Mouse (Mus musculus) heart, embryonic 16.5 days (tissue): ENCODE data around the gene Ifnab. TPM values are rescaled to one million over a fixed set of nuclear protein-coding genes. Genes with fewer than 3 reads are reported as not detected.

Source experiments
- ATAC-seq: fragments of 200-750 bp; cut with Nextera tagmentation; replicated peaks from 2 replicates; pipeline ENCODE4 v1.8.0; 2017; ENCODE audit warnings: moderate number of reproducible peaks; ENCODE audit not compliant: insufficient read depth, low FRiP score; ENCODE audit errors: extremely low read depth
- H3K27ac ChIP-seq: fragments of 300-500 bp; sonication (generic); 2 replicates; pipeline ENCODE4 v1.5.1; 2014; ENCODE audit warnings: mild to moderate bottlenecking, low read length, control low read depth, moderate library complexity
- H3K27me3 ChIP-seq: fragments of 300-500 bp; sonication (generic); 2 replicates; pipeline ENCODE4 v1.6.1; 2014; ENCODE audit warnings: low read length, mixed read lengths; ENCODE audit not compliant: control insufficient read depth, insufficient read depth
- H3K36me3 ChIP-seq: fragments of 300-500 bp; sonication (generic); 2 replicates; pipeline ENCODE4 v1.6.1; 2014; ENCODE audit not compliant: control insufficient read depth, insufficient read depth
- H3K4me1 ChIP-seq: fragments of 300-500 bp; sonication (generic); 2 replicates; pipeline ENCODE4 v1.6.1; 2014; ENCODE audit warnings: low read length, mixed read lengths; ENCODE audit not compliant: control insufficient read depth, insufficient read depth
- H3K4me2 ChIP-seq: fragments of 300-500 bp; sonication (generic); 2 replicates; pipeline ENCODE4 v1.6.1; 2014; ENCODE audit warnings: low read depth, mild to moderate bottlenecking, control low read depth, low read length
- H3K4me3 ChIP-seq: fragments of 300-500 bp; sonication (generic); 2 replicates; pipeline ENCODE4 v1.5.1; 2014; ENCODE audit warnings: mild to moderate bottlenecking, control low read depth, low read length
- H3K9ac ChIP-seq: fragments of 300-500 bp; sonication (generic); 2 replicates; pipeline ENCODE4 v1.6.1; 2014; ENCODE audit warnings: low read length, control low read depth
- H3K9me3 ChIP-seq: fragments of 300-500 bp; sonication (generic); replicated peaks from 2 replicates; pipeline ENCODE4 v1.6.1; 2016; ENCODE audit warnings: low read length; ENCODE audit not compliant: control insufficient read depth
- WGBS: fragments of 180-500 bp; shearing (Covaris S2); extraction: QIAGEN DNeasy Blood & Tissue Kit; methylation state at CpG from one replicate; pipeline ENCODE4 v1.1.7; 2014; 5-methylcytosine and 5-hydroxymethylcytosine counted together
- polyA plus RNA-seq: library from polyadenylated mRNA; unstranded; fragments of >200 nt; fragmentation: Nextera tagmentation; extraction: Ambion mirVana; gene quantifications from 2 replicates; pipeline ENCODE4 v1.2.1, GENCODE M21; 2015

Gene Ifnab
- polyA plus RNA-seq, 1 experiment from 2014 or later = not detected

- no peak overlapping the region for H3K4me3 ChIP-seq
- no peaks in the 10 kb centered on the region for H3K36me3 ChIP-seq
- H3K4me2 ChIP-seq = no peak overlapping the region
- ATAC-seq = no peak
- H3K27me3 ChIP-seq = 0 out of 2 replicates have a peak, but pooled peaks cover 2% of the 10 kb centered on the region
- H3K4me1 ChIP-seq = no peaks in the 10 kb centered on the region
- H3K27ac ChIP-seq = no peak overlapping the region
- H3K9ac ChIP-seq = no peak overlapping the region
- H3K9me3 ChIP-seq = no peaks in the 10 kb centered on the region
- 58% methylated on average over 1 of the region's 1 CpGs for WGBS
Observed at GRCm38 (mm10) chr4:88692537-88692936, 1.4 kb upstream of the Ifnab start.

DNA sequence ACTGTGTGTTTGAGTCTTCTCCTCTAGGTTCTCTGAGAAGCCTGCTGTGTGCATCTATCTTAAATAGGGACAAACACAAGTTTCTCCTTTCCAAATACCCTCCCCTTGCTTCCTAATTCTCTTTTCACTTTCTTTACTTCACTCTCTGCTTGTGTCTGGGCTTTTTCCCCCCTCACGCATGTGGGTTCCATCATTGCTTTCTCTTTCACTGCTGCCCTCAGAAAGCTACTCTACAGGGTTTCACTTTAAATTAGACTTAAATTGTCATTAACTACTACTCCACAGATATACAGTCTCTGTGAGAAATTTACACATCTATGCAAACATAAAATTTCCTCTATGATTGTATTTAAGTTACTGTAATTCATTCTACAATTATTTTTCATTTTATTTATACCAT is 7.3 kb downstream of the Ifnab start, which contains the start of gene Ifna2:
Ifna2 (minus strand) TSS at position 101 of the 400 bp plus-strand sequence.
- no peak for ATAC-seq
- Histone ChIP-seq H3K4me1 (no peaks in the 10 kb centered on the region), H3K9ac (no peak within 1 kb of the TSS), H3K9me3 (no peaks in the 10 kb centered on the region), H3K27ac (no peak within 1 kb of the TSS), H3K36me3 (no peaks in the 10 kb centered on the region), H3K4me2 (no peak within 1 kb of the TSS), H3K4me3 (no peak within 1 kb of the TSS), H3K27me3 (no peaks in the 10 kb centered on the region)
- 87% methylated on average over 1 of the region's 1 CpGs for WGBS

DNA sequence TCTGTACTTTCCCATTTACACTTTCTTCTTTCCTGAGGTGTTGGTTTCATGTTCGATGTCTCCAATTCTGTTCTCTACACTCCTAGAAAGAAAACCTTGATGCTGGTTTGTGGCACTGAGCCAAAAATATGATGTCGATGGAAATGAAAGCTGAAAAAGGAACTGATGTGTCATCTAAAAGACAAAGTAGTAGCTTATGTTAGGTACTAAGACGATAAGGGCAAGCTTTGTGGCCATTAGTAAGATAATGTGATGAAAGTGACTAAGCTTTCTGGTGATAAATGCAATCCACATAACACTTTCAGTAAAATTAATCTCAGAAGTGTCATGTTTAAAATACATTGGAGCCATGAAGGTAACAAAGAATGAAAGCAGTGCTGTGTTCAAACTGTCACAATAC is 9.8 kb downstream of the Ifnab start:
- WGBS = 39% methylated on average over 3 of the region's 3 CpGs
- Histone ChIP-seq H3K27ac (no peak overlapping the region), H3K4me1 (no peaks in the 10 kb centered on the region), H3K4me2 (no peak overlapping the region), H3K4me3 (no peak overlapping the region), H3K9me3 (no peaks in the 10 kb centered on the region), H3K36me3 (no peaks in the 10 kb centered on the region), H3K27me3 (no peaks in the 10 kb centered on the region), H3K9ac (no peak overlapping the region)
- ATAC-seq = no peak

- Histone ChIP-seq H3K4me3 (no peak overlapping the region), H3K4me1 (no peaks in the 10 kb centered on the region), H3K27ac (no peak overlapping the region), H3K4me2 (no peak overlapping the region), H3K36me3 (no peaks in the 10 kb centered on the region), H3K27me3 (no peaks in the 10 kb centered on the region), H3K9ac (no peak overlapping the region), H3K9me3 (no peaks in the 10 kb centered on the region)
- no peak for ATAC-seq
- 38% methylated on average over 8 of the region's 8 CpGs for WGBS
Observed at GRCm38 (mm10) chr4:88680362-88680761, 10.8 kb downstream of the Ifnab start.

DNA sequence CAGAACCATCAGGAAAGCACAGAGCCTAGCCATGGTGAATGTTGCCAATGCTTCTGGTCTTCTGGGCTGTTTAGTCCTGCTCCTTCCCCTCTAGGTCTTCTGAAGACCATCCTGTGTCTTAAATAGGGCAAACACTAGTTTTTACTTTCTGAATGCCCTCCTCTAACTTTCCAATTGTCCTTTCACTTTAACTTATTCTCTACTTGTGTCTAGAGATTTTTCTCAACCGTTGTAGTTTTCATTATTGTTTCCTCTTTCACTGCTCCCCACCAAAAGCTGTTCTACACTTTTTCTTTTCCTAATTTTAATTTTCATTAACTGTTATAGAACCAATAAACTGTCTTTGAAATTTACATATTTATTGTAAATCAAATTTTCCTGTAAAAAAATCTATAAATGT is 14.3 kb downstream of the Ifnab start, which contains the start of gene Ifna16:
Ifna16 (minus strand) TSS at position 101 of the 400 bp plus-strand sequence.
- Histone ChIP-seq H3K9ac (no peak within 1 kb of the TSS), H3K4me1 (no peaks in the 10 kb centered on the region), H3K4me3 (no peak within 1 kb of the TSS), H3K27ac (no peak within 1 kb of the TSS), H3K9me3 (no peaks in the 10 kb centered on the region), H3K27me3 (no peaks in the 10 kb centered on the region), H3K4me2 (no peak within 1 kb of the TSS), H3K36me3 (no peaks in the 10 kb centered on the region)
- 74% methylated on average over 1 of the region's 1 CpGs for WGBS
- ATAC-seq = no peak

GRCm38 (mm10) chr4:88655461-88655860 is 35.7 kb downstream of the Ifnab start:
- WGBS = 25% methylated on average over 1 of the region's 1 CpGs

GRCm38 (mm10) chr4:88653644-88654043 is 37.5 kb downstream of the Ifnab start:
- Histone ChIP-seq H3K27me3 (no peaks in the 10 kb centered on the region), H3K4me1 (no peaks in the 10 kb centered on the region), H3K36me3 (no peaks in the 10 kb centered on the region), H3K4me3 (no peak overlapping the region), H3K9me3 (no peaks in the 10 kb centered on the region), H3K27ac (no peak overlapping the region), H3K4me2 (no peak overlapping the region), H3K9ac (no peak overlapping the region)
- WGBS = 79% methylated on average over 3 of the region's 3 CpGs
- ATAC-seq = no peak

More at GRCm38 (mm10) chr4:88655461-88655860, 35.7 kb downstream of the Ifnab start:
- Histone ChIP-seq H3K9ac (no peak overlapping the region), H3K9me3 (no peaks in the 10 kb centered on the region), H3K4me3 (no peak overlapping the region), H3K36me3 (no peaks in the 10 kb centered on the region), H3K27ac (no peak overlapping the region), H3K4me1 (no peaks in the 10 kb centered on the region), H3K27me3 (no peaks in the 10 kb centered on the region), H3K4me2 (no peak overlapping the region)
- no peak for ATAC-seq

DNA sequence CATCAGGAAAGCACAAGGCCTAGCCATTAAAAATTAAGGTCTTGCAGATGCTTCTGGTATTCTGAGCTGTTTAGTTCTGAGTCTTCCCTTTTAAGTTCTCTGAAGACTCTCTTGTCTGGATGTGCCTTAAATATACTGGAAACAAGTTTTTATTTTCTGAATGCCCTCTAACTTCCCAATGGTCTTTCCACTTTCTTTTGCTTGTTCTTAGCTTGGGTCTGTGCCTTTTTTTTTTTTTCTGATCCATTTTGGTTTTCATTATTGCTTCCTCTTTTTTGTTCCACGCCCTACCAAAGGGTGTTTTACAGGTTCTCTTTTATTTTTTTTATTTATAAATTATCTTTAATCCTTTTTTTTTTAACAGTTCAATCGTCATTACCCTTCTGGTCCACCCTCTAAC is 46.8 kb downstream of the Ifnab start, which contains the start of gene Ifna13:
Ifna13 (minus strand) TSS at position 101 of the 400 bp plus-strand sequence.
- Histone ChIP-seq H3K4me1 (no peaks in the 10 kb centered on the region), H3K9ac (no peak within 1 kb of the TSS), H3K27me3 (no peaks in the 10 kb centered on the region), H3K4me3 (no peak within 1 kb of the TSS), H3K9me3 (no peaks in the 10 kb centered on the region), H3K27ac (no peak within 1 kb of the TSS), H3K36me3 (no peaks in the 10 kb centered on the region), H3K4me2 (no peak within 1 kb of the TSS)
- 61% methylated on average over 2 of the region's 2 CpGs for WGBS
- no peak for ATAC-seq

GRCm38 (mm10) chr4:88642526-88642925 is 48.6 kb downstream of the Ifnab start:
- no peak for ATAC-seq
- Histone ChIP-seq H3K4me1 (no peaks in the 10 kb centered on the region), H3K27ac (no peak overlapping the region), H3K27me3 (no peaks in the 10 kb centered on the region), H3K36me3 (no peaks in the 10 kb centered on the region), H3K9me3 (no peaks in the 10 kb centered on the region), H3K9ac (no peak overlapping the region), H3K4me3 (no peak overlapping the region), H3K4me2 (no peak overlapping the region)
- 39% methylated on average over 2 of the region's 2 CpGs for WGBS
